Mouse (Mus musculus) ovary, adult 18-20 months (tissue): ENCODE results near the gene Olfr849.

ENCODE experiments used
- DNase-seq: peaks from one replicate; pipeline ENCODE4 v3.0.0; 2022; ENCODE audit warnings: low spot score, mixed read lengths

Gene Olfr849

GRCm38 (mm10) chr9:19439966-19440365 is at the start of gene Olfr849:
TSS of gene Olfr849 (plus strand) at chr9:19440266.
- DNase-seq: no peak

- no peak for DNase-seq
These were observed 38.1 kb downstream of the Olfr849 start, which contains the start of gene Olfr850 for GRCm38 (mm10) chr9:19478148-19478547. TSS of gene Olfr850 (minus strand) at chr9:19478248.

GRCm38 (mm10) chr9:19492995-19493394 is 52.9 kb downstream of the Olfr849 start, which contains the start of gene Olfr851:
TSS of gene Olfr851 (plus strand) at chr9:19493295.
- DNase-seq: no peak
